Mouse (Mus musculus): ENCODE results near the gene Grap. TPM values are rescaled to one million over a fixed set of nuclear protein-coding genes. Genes with fewer than 3 reads are reported as not detected.

The Grap gene
- polyA plus RNA-seq, 1 experiment from 2014 or later: 7.4 TPM

GRCm38 (mm10) chr11:61719387-61719786 is 66.3 kb downstream of the Grap start:
- Histone ChIP-seq H3K9me3 (no peaks in the 10 kb centered on the region), H3K36me3 (no peaks in the 10 kb centered on the region), H3K4me3 (no peak overlapping the region), H3K4me1 (no peaks in the 10 kb centered on the region), H3K27me3 (peaks cover 4% of the 10 kb centered on the region; the same call in 1 of the 2 replicates), H3K27ac (no peak overlapping the region), H3K9ac (no peak overlapping the region), H3K4me2 (replicated peaks) (no peak overlapping the region)
- 57% methylated on average over 3 of the region's 3 CpGs for WGBS
- no peak for ATAC-seq (ENCODE audit: insufficient number of reproducible peaks, insufficient read depth, low FRiP score, low TSS enrichment)

GRCm38 (mm10) chr11:61719826-61720225 is 66.8 kb downstream of the Grap start:
- Histone ChIP-seq H3K9me3 (no peaks in the 10 kb centered on the region), H3K4me2 (replicated peaks) (no peak overlapping the region), H3K4me3 (no peak overlapping the region), H3K9ac (no peak overlapping the region), H3K4me1 (no peaks in the 10 kb centered on the region), H3K27me3 (peaks cover 4% of the 10 kb centered on the region; the same call in 1 of the 2 replicates), H3K36me3 (no peaks in the 10 kb centered on the region), H3K27ac (no peak overlapping the region)
- ATAC-seq (ENCODE audit: insufficient number of reproducible peaks, insufficient read depth, low FRiP score, low TSS enrichment): no peak
- whole genome bisulfite sequencing: 79% methylated on average over 8 of the region's 8 CpGs

DNA sequence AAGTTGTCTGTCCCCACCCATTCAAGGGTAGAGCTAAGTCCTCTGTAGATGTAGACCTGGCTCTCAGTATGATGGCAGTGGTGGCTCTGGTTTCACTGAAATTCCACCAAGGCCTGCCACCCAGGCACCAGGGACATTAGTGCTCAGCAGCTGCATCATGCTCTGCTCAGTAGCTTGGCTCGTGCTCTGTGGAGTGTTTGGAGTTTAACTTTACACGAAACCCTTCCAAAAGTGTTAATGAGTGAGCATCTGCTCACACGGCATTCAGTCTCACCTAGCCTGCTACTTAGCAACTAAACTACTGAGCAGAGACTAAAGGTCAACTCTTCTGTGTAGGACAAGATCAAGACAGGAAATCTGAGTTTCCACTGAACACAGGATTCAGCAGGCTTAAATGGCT is 67.6 kb downstream of the Grap start, which contains the start of gene Slc5a10:
TSS of gene Slc5a10 (minus strand) at position 191 of the 400 bp plus-strand sequence.
- no peak for ATAC-seq (ENCODE audit: insufficient number of reproducible peaks, insufficient read depth, low FRiP score, low TSS enrichment)
- WGBS: 80% methylated on average over 3 of the region's 3 CpGs
- no peaks in the 10 kb centered on the region for H3K36me3 ChIP-seq

GRCm38 (mm10) chr11:61722077-61722476 is 69.0 kb downstream of the Grap start:
- 63% methylated on average over 5 of the region's 5 CpGs for WGBS
- Histone ChIP-seq H3K9ac (no peak overlapping the region), H3K9me3 (no peaks in the 10 kb centered on the region), H3K4me2 (replicated peaks) (no peak overlapping the region), H3K27me3 (no peaks in the 10 kb centered on the region), H3K36me3 (peaks cover under 1% of the 10 kb centered on the region; the same call in 1 of the 2 replicates), H3K27ac (no peak overlapping the region), H3K4me3 (no peak overlapping the region), H3K4me1 (no peaks in the 10 kb centered on the region)
- ATAC-seq (ENCODE audit: insufficient number of reproducible peaks, insufficient read depth, low FRiP score, low TSS enrichment): no peak

More for the DNA sequence above, 67.6 kb downstream of the Grap start, which contains the start of gene Slc5a10:
- no peaks in the 10 kb centered on the region for H3K4me1 ChIP-seq
- no peaks in the 10 kb centered on the region for H3K9me3 ChIP-seq
- H3K27me3 ChIP-seq: no peaks in the 10 kb centered on the region
- H3K27ac ChIP-seq: no peak within 1 kb of the TSS
- no peak within 1 kb of the TSS for H3K4me2 ChIP-seq (replicated peaks)
- H3K9ac ChIP-seq: no peak within 1 kb of the TSS
- H3K4me3 ChIP-seq: no peak within 1 kb of the TSS

Other genes with a start within 250 kb of the Grap start
- gene Rnf112, start 199.1 kb upstream of the Grap start, polyA plus RNA-seq (2016; fragmentation: Nextera tagmentation; extraction: Ambion mirVana): 1.6 and 2.5 TPM in 2 replicates
- 231 and 256 TPM in 2 replicates for gene Mfap4, start 167.8 kb upstream of the Grap start, polyA plus RNA-seq (2016; fragmentation: Nextera tagmentation; extraction: Ambion mirVana)
- gene Mapk7, start 158.9 kb upstream of the Grap start, polyA plus RNA-seq (2016; fragmentation: Nextera tagmentation; extraction: Ambion mirVana): 101 and 102 TPM in 2 replicates
- gene B9d1, start 148.1 kb upstream of the Grap start, polyA plus RNA-seq (2016; fragmentation: Nextera tagmentation; extraction: Ambion mirVana): 35.2 and 36.7 TPM in 2 replicates
- 28.3 TPM in 2 replicates for gene Epn2, start 73.6 kb upstream of the Grap start, polyA plus RNA-seq (2016; fragmentation: Nextera tagmentation; extraction: Ambion mirVana)
- gene Fam83g, start 30.8 kb downstream of the Grap start, polyA plus RNA-seq (2016; fragmentation: Nextera tagmentation; extraction: Ambion mirVana): 1.5 and 1.9 TPM in 2 replicates
- 0.09 TPM in 1 of 2 replicates, not detected in the other for gene Slc5a10, start 67.6 kb downstream of the Grap start, polyA plus RNA-seq (2016; fragmentation: Nextera tagmentation; extraction: Ambion mirVana)
- gene Prpsap2, start 108.8 kb downstream of the Grap start, polyA plus RNA-seq (2016; fragmentation: Nextera tagmentation; extraction: Ambion mirVana): 34.8 and 34.9 TPM in 2 replicates
- gene Ulk2, start 201.8 kb downstream of the Grap start, polyA plus RNA-seq (2016; fragmentation: Nextera tagmentation; extraction: Ambion mirVana): 22.7 and 24.1 TPM in 2 replicates

Data from embryonic facial prominence, embryonic 12.5 days (tissue).